Mouse (Mus musculus) gonadal fat pad, adult 2 months (tissue): ENCODE data around the gene Kcnab2. TPM values are rescaled to one million over a fixed set of nuclear protein-coding genes. Genes with fewer than 3 reads are reported as not detected.

Source experiments
- DNase-seq: peaks from one replicate; pipeline ENCODE4 v3.0.0-alpha.2; 2012; ENCODE audit warnings: low read depth
- polyA plus RNA-seq: library from polyadenylated mRNA; depleted of rRNA; stranded (reverse); fragments of >200 nt; gene quantifications from 2 replicates; pipeline ENCODE4 v1.2.3, GENCODE M21; 2012; rRNA removed

Kcnab2 gene
- polyA plus RNA-seq, 1 experiment: 3.3 TPM

DNA sequence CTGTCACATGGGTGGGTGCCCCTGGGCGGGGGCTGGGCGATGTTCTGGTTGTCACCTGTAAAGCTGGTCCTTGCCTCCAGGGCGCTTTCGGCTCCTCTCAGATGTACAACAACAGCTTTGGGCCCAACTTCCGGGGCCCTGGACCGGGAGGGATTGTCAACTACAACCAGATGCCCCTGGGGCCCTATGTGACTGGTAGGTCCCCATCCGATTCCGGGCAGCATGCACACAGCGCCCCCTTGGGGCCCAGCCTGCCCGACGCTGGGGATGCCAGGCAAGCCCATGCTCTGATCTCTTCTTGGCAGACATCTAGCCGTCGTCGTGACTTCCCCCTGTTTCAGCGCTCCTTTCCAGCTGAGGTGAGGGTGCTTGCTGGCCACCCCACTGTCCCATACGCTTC, 92.0 kb downstream of the Kcnab2 start:
- DNase-seq: no peak

DNA sequence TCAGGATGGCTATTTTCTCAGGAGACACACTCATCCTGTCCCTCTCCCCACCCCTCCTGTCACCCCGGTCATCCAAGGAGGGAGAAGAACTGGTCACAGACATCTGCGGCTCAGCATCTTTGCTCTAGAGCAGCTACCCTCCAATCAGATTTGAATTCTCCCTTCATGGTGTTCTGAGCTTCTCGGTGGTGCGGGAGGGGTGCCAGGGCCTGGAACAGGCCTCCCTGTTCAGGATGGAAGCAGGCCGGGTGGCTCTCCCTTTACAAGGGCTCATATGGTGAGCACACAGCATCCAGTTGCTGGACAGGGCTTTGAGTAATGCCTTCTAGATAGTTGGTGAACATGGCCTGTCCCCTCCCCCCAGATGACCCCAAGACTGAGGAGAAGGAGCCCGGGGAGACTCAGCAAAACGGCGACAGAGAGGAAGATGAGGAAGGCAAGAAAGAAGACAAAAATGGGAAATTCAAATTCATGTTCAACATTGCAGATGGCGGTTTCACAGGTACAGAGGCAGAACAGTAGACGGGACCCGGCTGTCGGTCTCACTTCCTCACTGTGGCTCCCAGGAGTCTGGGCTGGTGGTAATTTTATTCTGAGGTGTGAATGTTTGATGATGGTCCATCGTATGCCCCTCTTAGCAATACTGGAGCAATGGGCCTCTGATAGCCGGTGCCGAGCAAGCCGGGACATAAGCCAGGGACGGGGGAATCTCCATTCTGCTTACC, 95.0 kb downstream of the Kcnab2 start:
- DNase-seq: no peak

DNA sequence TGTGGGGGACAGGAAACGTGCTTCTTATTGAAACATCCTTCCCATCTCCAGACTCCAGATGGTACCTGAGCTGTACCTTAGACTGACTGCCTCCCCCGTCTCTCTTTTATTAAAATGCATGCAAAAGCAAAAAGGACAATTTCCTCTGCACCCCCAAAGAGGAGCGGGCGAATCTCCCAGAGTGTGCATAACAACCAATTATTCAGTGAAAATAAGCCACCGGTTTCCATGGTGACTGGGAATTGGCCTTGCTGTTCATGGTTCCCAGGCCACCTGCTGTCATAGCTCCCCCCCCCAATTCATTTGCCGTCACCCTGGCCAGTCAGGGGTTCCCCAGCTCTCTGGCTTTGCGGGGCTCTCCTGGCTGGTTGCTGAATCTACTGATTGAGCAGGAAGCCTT, 112.4 kb downstream of the Kcnab2 start:
- DNase-seq: no peak

DNA sequence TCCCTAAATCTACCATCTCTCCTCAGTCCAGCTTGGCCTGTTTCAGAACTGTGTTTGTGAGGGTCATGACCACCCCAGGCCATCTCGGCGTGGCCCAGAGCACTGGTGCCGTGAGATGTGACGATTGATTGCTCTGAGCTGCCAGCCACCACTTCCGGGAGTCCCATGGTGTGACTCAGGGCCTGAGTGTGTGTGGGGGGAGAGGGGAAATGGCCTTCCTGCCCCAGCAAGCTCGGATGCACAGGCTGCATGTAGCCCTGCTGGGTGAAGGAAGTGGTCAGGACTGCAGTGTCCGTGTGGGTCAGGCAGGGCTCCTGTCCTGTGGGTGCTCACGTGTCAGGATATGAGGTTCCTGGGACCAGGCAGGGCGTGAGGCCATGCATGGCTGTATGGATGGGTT, 115.5 kb downstream of the Kcnab2 start:
- no peak for DNase-seq

DNA sequence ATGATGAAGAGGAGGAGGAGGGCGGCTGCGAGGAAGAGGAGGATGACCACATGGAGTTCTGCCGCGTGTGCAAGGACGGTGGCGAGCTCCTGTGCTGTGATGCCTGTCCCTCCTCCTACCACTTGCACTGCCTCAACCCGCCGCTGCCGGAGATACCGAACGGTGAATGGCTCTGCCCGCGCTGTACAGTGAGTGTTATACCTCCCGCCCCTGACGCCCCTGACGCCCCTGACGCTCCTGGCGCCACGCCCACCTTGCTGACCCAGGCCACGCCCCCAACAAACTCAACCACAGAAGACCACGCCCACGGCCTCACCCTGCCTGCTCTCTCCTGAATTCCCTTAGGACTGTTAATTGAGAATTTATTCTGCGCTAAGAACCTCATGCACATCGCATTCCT, 116.8 kb downstream of the Kcnab2 start:
- DNase-seq: no peak

DNA sequence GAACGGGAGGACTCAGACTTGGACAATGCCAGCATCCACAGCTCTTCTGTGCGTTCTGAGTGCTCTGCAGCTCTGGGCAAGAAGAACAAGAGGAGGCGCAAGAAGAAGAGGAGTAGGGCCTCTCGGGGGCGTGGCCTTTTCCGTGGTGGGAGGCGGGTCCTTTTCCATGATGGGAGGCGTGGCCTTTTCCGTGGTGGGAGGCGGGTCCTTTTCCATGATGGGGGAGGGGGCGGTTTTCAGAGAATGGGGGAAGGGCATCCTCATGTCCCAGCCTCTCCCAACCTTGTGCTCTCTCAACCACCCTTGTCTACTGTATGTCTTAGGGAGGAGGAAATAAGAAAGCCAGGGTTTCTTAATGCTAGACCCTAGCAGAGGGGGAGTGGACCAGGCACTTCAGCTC, 118.0 kb downstream of the Kcnab2 start:
- DNase-seq: no peak

DNA sequence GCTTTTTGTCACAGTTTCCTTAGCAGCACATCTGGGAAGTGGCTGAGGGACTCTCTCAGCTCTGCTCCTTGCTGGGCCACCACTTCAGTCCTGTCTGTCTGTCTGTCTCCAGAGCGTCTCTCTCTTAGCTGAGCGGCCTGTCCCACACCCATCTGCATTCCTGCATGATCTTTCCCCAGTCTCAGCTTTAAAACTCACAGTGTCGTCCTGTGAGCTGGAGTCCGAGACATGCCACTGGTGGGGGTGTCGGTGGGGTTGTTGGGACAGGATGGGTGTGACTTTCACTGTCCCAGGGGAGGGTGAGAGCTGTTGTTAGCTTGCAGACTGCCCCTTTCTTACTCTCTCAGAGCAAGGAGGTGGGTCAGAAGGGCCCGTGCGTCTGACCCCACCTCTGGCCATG, 122.0 kb downstream of the Kcnab2 start:
- DNase-seq: no peak

DNA sequence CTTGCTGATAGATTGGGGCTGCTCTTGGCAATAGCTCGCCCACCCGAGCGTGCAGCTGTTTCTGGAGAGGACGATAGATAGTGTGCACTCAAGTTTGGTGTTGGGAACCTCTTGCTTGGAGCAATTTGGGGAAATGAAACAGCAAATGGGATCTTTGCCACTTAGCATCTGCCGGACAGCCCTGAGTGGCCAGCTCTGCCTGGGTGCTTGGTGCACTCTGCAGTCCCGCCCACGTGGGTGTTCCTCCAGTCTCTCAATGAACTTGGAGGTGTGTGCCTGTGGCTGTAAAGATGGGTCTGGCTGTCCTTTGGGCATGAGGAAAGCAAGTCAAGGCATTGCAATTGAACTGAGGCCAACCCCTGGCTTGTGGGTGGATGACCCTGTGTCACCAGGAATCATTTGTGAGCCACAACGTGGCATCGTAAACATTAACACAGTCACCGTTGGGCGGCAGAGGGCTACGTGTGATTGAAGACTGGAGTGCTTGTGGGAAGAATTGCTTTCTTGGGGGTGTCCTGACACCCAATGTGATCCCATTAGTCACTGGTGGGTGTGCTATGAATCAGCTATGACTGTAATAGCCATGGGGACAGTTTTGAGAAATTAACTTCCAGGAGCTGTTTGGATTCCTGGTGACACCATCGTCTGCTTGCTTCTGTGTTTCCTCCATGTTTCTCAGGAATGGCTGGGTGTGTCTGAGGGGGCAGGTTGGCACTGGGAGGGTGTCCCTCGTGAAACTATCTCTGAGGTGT, 123.6 kb downstream of the Kcnab2 start:
- no peak for DNase-seq

DNA sequence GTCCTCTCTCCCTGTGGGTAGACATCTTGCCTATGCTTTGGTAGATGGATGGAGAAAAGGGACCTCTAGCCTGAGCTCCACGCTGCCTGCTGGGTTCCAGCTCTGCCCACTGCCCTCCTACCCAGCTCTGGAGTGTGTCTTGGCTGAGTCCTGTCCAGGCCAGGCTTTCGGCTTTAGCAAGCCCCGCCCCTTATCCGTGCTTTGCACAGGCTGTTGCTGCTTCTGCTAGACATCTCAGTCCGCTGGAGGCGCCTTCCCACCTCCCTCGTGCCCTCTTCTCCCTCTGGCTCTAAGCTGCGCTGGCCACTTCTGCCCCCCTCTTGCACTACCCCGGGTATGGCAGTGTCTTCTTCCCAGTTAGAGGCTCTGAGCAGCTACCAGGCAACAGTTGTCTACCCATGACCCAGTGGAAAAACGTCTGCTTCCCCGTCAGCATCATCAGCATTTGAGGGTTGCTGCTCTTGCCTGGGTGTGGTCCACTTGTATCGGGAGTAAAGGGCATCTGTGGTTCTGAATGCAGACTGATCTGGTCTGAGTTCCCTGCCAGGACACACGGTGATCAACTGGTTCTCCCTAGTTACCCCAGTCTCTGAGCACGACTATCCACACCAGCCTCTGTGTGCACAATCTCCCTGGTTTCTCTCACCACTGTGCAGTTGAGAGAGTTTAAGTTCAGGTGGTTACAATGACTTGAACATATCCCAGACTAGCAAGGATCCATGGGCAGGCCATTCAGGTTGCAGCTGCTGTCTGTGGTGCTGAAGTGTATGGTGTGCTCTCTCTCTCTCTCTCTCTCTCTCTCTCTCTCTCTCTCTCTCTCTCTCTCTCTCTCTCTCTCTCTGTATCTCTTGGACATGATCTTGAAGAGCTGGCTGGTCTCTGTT, 126.0 kb downstream of the Kcnab2 start:
- DNase-seq: no peak

DNA sequence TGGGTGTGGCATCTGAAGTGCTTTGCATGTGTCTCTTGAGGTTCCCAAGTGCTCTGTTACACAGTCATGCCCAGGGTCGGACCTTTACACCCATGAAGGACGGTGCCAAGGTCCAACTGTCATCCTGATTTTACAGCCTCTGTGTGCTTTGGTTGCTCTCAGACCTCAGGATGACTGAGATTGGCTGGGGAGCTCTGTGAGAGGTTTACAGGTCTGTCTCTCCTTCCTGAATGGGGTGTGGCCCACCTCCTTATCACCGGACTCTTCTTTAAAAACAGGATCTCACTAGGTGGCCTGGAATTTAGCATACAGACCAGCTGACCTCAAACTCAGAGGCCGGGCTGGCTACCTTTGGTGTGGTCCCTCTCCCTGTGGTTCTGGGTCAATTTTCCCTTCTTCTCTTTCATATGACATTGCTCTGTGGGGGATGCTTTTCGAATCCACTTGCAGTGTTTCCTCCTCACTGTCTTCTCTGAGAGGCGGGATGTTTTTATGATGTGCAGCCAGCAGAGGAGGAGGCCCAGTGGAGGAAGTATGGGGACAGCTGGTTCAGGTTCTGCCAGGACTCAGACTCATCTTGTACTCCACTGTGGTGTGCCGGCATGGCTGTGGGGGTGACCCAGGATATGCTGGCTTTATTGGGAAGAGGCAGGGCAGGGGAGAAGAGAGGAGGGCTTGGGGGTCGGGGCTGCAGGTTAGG, 126.8 kb downstream of the Kcnab2 start:
- no peak for DNase-seq

DNA sequence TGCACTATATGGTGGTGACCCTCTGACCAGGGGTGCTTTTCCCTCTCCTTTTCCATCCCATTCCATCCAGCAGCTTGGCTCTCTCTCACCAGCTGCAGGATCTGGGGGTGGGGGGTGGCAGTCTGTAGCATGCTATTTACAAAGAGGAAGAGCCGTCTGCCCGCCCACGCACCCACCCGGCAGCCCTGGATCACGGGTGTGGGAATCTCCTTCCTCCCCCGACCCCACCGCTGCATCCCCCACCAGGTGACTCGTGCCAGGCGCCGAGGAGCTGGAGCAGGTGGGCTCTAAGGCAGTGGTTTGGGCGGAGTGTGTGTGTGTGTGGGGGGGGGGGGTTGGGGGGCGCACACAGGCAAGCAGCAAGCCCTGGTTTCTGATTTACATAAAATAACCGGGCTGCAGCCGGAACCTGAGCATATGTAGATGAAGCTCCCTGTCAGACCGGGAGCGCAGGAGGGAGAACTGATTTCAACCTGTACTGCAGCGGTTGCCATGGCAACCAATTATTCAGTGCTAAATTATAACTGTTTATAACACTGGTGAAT, 127.8 kb downstream of the Kcnab2 start:
- no peak for DNase-seq

DNA sequence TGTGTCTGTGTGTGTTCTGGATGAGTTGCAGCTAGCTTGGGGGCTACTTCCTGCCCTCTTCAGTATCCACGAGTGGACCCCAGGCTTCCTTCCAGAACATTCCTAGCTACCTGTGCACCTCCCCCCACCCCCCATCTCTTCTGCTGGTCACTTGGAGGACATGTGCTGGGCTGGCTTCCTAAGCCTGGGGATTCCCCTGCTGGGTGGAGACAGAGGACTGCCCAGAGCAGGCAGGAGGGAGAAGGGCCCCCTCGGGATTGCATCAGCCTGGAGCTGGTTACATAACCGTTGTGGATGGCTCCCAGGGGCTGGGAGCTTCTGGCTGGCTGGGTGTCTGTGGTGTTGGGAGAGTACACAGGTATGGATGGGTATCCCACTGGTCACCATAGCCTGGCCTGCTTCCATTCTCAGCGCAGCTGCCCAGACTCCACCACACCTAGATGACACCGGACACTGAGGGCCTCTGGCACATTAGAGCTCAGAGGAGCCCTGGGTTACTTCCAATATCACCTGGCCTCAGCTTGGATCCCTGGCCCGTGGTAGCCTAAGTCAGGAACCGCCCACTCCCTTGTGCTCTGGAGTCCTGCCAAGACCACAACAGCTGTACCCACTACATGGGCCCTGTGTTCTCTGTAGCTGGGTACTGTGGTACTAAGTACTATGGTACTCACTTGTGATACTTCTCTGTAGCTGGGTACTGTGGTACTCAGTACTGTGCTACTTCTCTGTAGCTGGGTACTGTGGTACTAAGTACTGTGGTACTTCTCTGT, 132.4 kb downstream of the Kcnab2 start:
- DNase-seq: no peak

DNA sequence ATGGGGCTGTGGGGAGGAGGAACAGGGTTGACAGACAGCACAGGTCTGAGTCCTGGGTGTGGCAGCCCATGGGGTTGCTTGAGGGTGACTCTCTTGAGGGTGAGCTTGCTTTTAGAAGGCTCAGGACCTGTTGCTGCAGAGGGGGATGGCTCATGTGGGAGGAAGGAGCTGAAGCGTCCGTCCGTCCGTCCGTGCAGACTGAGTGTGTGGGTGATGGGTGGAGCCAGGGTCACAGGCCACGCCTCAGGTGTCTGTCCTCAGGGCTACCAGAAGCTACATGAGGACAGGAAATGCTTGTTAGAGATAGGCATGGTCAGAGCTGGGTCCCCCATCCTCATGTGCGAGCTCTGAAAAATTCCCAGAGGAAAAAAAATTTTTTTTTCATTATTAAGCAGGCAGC, 133.0 kb downstream of the Kcnab2 start:
- DNase-seq: no peak

DNA sequence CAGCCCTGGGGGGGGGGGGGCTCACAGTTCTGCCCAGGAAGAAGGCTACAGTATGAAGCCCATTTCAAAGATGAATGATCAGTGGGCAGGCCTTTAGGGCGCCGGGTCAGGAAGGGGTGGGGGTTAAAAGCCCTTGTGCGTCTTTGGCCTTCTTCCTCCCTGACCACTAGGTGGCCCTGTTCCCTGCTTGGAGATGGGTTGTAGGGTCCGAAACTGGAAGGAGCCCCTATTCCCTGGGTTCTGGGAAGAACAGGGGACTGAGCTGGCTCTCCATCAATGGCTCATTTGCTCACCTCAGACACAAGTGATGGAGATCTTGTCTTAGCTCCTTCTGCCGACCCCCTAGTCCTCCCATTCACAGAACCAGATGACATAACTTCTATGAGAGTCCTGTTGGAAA, 134.4 kb downstream of the Kcnab2 start:
- no peak for DNase-seq

Other genes with a start within 250 kb of the Kcnab2 start
- 23.2 and 39.4 TPM in 2 replicates for gene Gpr153, start 203.6 kb downstream of the Kcnab2 start, polyA plus RNA-seq
- not detected in 2 replicates for gene Hes3, start 186.2 kb downstream of the Kcnab2 start, polyA plus RNA-seq
- 35.4 and 38.1 TPM in 2 replicates for gene Icmt, start 180.6 kb downstream of the Kcnab2 start, polyA plus RNA-seq
- gene Rnf207, start 158.9 kb downstream of the Kcnab2 start, polyA plus RNA-seq: 3.5 and 6.1 TPM in 2 replicates
- gene Rpl22, start 152.1 kb downstream of the Kcnab2 start, polyA plus RNA-seq: 60.1 and 82.3 TPM in 2 replicates
- gene Chd5, start 139.2 kb downstream of the Kcnab2 start, polyA plus RNA-seq: 0.28 and 0.49 TPM in 2 replicates
- 2.0 and 2.1 TPM in 2 replicates for gene Nphp4, start 1.2 kb downstream of the Kcnab2 start, polyA plus RNA-seq